Mouse (Mus musculus) CH12.LX (cell line): ENCODE measurements around the gene Mapk8. TPM values are rescaled to one million over a fixed set of nuclear protein-coding genes. Genes with fewer than 3 reads are reported as not detected.

Source experiments
- DNase-seq: peaks from one replicate; pipeline ENCODE4 v3.0.0-alpha.2; 2013; ENCODE audit errors: extremely low read depth
- H3K27ac ChIP-seq: 2 replicates; pipeline ENCODE4 v1.5.1; 2012; ENCODE audit warnings: low read depth, mild to moderate bottlenecking, control low read depth, moderate library complexity; ENCODE audit not compliant: insufficient read depth
- H3K27me3 ChIP-seq: replicated peaks from 2 replicates; pipeline ENCODE3; 2012; ENCODE audit warnings: inconsistent platforms
- H3K36me3 ChIP-seq, 2 experiments: replicated peaks in 1 of 2; 2 replicates each; pipeline versions ENCODE3 to v1.6.1; 2012; ENCODE audit warnings: inconsistent platforms in 1 of 2, low read length in 1 of 2, mild to moderate bottlenecking in 1 of 2, mixed read lengths in 1 of 2, moderate library complexity in 1 of 2; ENCODE audit not compliant: control insufficient read depth in 1 of 2, insufficient read depth in 1 of 2
- H3K4me1 ChIP-seq, 2 experiments: 2 replicates each; pipeline ENCODE4 v1.6.1; 2012; ENCODE audit warnings: inconsistent platforms in 1 of 2, moderate library complexity in 1 of 2; ENCODE audit not compliant: insufficient read depth in 2 of 2, control insufficient read depth in 1 of 2
- H3K4me2 ChIP-seq: 2 replicates; pipeline ENCODE4 v1.6.1; 2012; ENCODE audit warnings: low read depth, mild to moderate bottlenecking, control low read depth; ENCODE audit not compliant: poor library complexity, insufficient read depth, severe bottlenecking
- H3K4me3 ChIP-seq, 3 experiments: fragments of 150-350 bp in 1 of 3; sonication (generic) in 1 of 3; replicated peaks in 1 of 3; 2 replicates each; pipeline versions ENCODE3 to v1.5.1; 2011 to 2012; ENCODE audit warnings: low read depth in 2 of 3, low read length in 2 of 3, mild to moderate bottlenecking in 2 of 3, moderate library complexity in 2 of 3, control low read depth in 1 of 3, improper control_type of control experiment in 1 of 3, inconsistent platforms in 1 of 3, mixed read lengths in 1 of 3; ENCODE audit not compliant: poor library complexity in 1 of 3
- H3K79me2 ChIP-seq: replicated peaks from 2 replicates; pipeline ENCODE4 v1.6.1; 2012; ENCODE audit warnings: mild to moderate bottlenecking, moderate library complexity; ENCODE audit not compliant: control insufficient read depth, poor library complexity, insufficient read depth, severe bottlenecking; ENCODE audit errors: extremely low read depth
- H3K9ac ChIP-seq: 2 replicates; pipeline ENCODE4 v1.6.1; 2012; ENCODE audit warnings: low read depth, mild to moderate bottlenecking, control low read depth, moderate library complexity; ENCODE audit not compliant: insufficient read depth
- H3K9me3 ChIP-seq: replicated peaks from 2 replicates; pipeline ENCODE3; 2012; ENCODE audit warnings: low read length, inconsistent platforms, mixed read lengths
- BHLHE40 ChIP-seq: IDR thresholded peaks from 2 replicates; pipeline ENCODE4 v1.6.1; 2011; ENCODE audit warnings: mild to moderate bottlenecking, low read depth, low read length, improper control_type of control experiment
- CHD2 ChIP-seq: IDR thresholded peaks from 2 replicates; pipeline ENCODE4 v1.6.1; 2011; ENCODE audit warnings: low read length, improper control_type of control experiment
- ELF1 ChIP-seq: IDR thresholded peaks from 2 replicates; pipeline ENCODE4 v1.6.1; 2014; ENCODE audit warnings: low read depth, mild to moderate bottlenecking, inconsistent platforms, low read length, improper control_type of control experiment
- EP300 ChIP-seq: IDR thresholded peaks from 2 replicates; pipeline ENCODE4 v1.6.1; 2011; ENCODE audit warnings: low read length, improper control_type of control experiment
- HCFC1 ChIP-seq: IDR thresholded peaks from 2 replicates; pipeline ENCODE4 v1.6.1; 2012; ENCODE audit warnings: low read depth, mild to moderate bottlenecking, inconsistent platforms, low read length, improper control_type of control experiment
- KAT2A ChIP-seq: IDR thresholded peaks from 2 replicates; pipeline ENCODE4 v1.6.1; 2012; ENCODE audit warnings: low read length, improper control_type of control experiment, inconsistent platforms; ENCODE audit not compliant: insufficient replicate concordance
- MYC ChIP-seq: IDR thresholded peaks from 2 replicates; pipeline ENCODE4 v1.6.1; 2011; ENCODE audit warnings: low read depth, mild to moderate bottlenecking, improper control_type of control experiment, low read length
- NRF1 ChIP-seq: IDR thresholded peaks from 2 replicates; pipeline ENCODE4 v1.6.1; 2014; ENCODE audit warnings: low read depth, mild to moderate bottlenecking, inconsistent platforms, low read length, improper control_type of control experiment, moderate library complexity
- PAX5 ChIP-seq: IDR thresholded peaks from 2 replicates; pipeline ENCODE4 v1.6.1; 2012; ENCODE audit warnings: low read length, inconsistent platforms, mixed read lengths
- POLR2A ChIP-seq: IDR thresholded peaks from 2 replicates; pipeline ENCODE4 v1.6.1; 2011; ENCODE audit warnings: low read depth, mild to moderate bottlenecking, improper control_type of control experiment, low read length
- SIN3A ChIP-seq: IDR thresholded peaks from 2 replicates; pipeline ENCODE4 v1.6.1; 2012; ENCODE audit warnings: low read length, improper control_type of control experiment, inconsistent platforms
- SMC3 ChIP-seq: IDR thresholded peaks from 2 replicates; pipeline ENCODE4 v1.6.1; 2011; ENCODE audit warnings: low read depth, low read length, improper control_type of control experiment
- TCF12 ChIP-seq: IDR thresholded peaks from 2 replicates; pipeline ENCODE4 v1.6.1; 2014; ENCODE audit warnings: low read depth, mild to moderate bottlenecking, inconsistent platforms, low read length, improper control_type of control experiment
- UBTF ChIP-seq: IDR thresholded peaks from 2 replicates; pipeline ENCODE4 v1.6.1; 2012; ENCODE audit warnings: low read depth, mild to moderate bottlenecking, inconsistent platforms, low read length, improper control_type of control experiment, moderate library complexity
- ZMIZ1 ChIP-seq: IDR thresholded peaks from 2 replicates; pipeline ENCODE4 v1.6.1; 2012; ENCODE audit warnings: low read depth, mild to moderate bottlenecking, inconsistent platforms, low read length, improper control_type of control experiment
- ZNF384 ChIP-seq: IDR thresholded peaks from 2 replicates; pipeline ENCODE4 v1.6.1; 2012; ENCODE audit warnings: low read depth, low read length, improper control_type of control experiment, inconsistent platforms
- dilution Hi-C: fragments of 300-500 bp; cut with MboI; formaldehyde crosslinking; loops from 2 replicates; pipeline ENCODE4 v1.14.3; 2020; ENCODE audit warnings: low sequenced_read_pairs; ENCODE audit not compliant: extremely low pct_unique_long_range_greater_than_20kb, extremely low pct_ligation_motif_present
- in situ Hi-C: fragments of 300-500 bp; cut with MboI; formaldehyde crosslinking; loops from 3 replicates; pipeline ENCODE4 v1.14.3; 2019; ENCODE audit warnings: low sequenced_read_pairs, low pct_ligation_motif_present, low pct_unique_long_range_greater_than_20kb, mixed read lengths
- polyA plus RNA-seq: library from polyadenylated mRNA; unstranded; fragments of >175 nt; gene quantifications from 2 replicates; pipeline ENCODE4 v1.2.1, GENCODE M21; 2012; ENCODE audit warnings: low read depth; ENCODE audit not compliant: insufficient read length
- total RNA-seq, 2 experiments: library from RNA; depleted of rRNA; stranded (reverse); fragments of 300-350 nt in 1 of 2; fragments of >200 nt in 1 of 2; gene quantifications; 2 replicates each; pipeline ENCODE4 v1.2.3; 2012 to 2014

Mapk8 gene
- total and polyA plus RNA-seq, 3 experiments, result 9.1 to 33.4 (median 21.9) TPM

GRCm38 (mm10) chr14:33329297-33329805, 117.6 kb downstream of the Mapk8 start:
- no peak for DNase-seq
- no peaks in the 10 kb centered on the region for H3K27me3 ChIP-seq
- no peak for TF ChIP-seq BHLHE40
- TF ChIP-seq CHD2, result no peak
- no peak overlapping the region for H3K4me2 ChIP-seq
- in situ Hi-C loops (no loop called here), dilution Hi-C loops (no loop called here)
- H3K4me3 ChIP-seq, result no peak overlapping the region
- H3K36me3 ChIP-seq, result no peaks in the 10 kb centered on the region
- no peak overlapping the region for H3K9ac ChIP-seq
- no peaks in the 10 kb centered on the region for H3K79me2 ChIP-seq
- no peak overlapping the region for H3K27ac ChIP-seq
- peaks cover 23 to 49% of the 10 kb centered on the region in 2 experiments for H3K4me1 ChIP-seq
- peaks cover 5% of the 10 kb centered on the region for H3K9me3 ChIP-seq

GRCm38 (mm10) chr14:33328369-33328768, 118.6 kb downstream of the Mapk8 start:
- TF ChIP-seq EP300 (no peak), UBTF (no peak), HCFC1 (no peak), ZMIZ1 (no peak), NRF1 (no peak), ZNF384 (no peak), POLR2A (no peak), PAX5 (no peak), TCF12 (no peak), SIN3A (no peak), BHLHE40 (no peak), KAT2A (no peak), MYC (no peak), ELF1 (no peak), SMC3 (no peak)
- Histone ChIP-seq H3K4me1 (peaks cover 17 to 51% of the 10 kb centered on the region in 2 experiments), H3K9ac (no peak overlapping the region), H3K36me3 (no peaks in the 10 kb centered on the region), H3K79me2 (no peaks in the 10 kb centered on the region), H3K9me3 (peaks cover 2% of the 10 kb centered on the region), H3K4me3 (no peak overlapping the region), H3K27me3 (no peaks in the 10 kb centered on the region), H3K4me2 (no peak overlapping the region), H3K27ac (no peak overlapping the region)
- no peak for DNase-seq
- in situ Hi-C loops, result no loop called here
- dilution Hi-C loops, result no loop called here

Other genes starting within 250 kb of the Mapk8 start
- gene Arhgap22, start 233.1 kb downstream of the Mapk8 start, total RNA-seq (2012; rRNA removed), result 0.17 and 0.42 TPM in 2 replicates
- 0.12 and 0.39 TPM in 2 replicates for gene Arhgap22, start 233.1 kb downstream of the Mapk8 start, total RNA-seq (2014; rRNA removed)
- gene Arhgap22, start 233.1 kb downstream of the Mapk8 start, polyA plus RNA-seq, result 0.29 TPM in 1 of 2 replicates, not detected in the other
- not detected in 2 replicates for gene Frmpd2, start 24.5 kb upstream of the Mapk8 start, total RNA-seq (2012; rRNA removed)
- gene Frmpd2, start 24.5 kb upstream of the Mapk8 start, total RNA-seq (2014; rRNA removed), result not detected in 2 replicates
- gene Frmpd2, start 24.5 kb upstream of the Mapk8 start, polyA plus RNA-seq, result not detected in 2 replicates
- gene Ptpn20, start 142.0 kb upstream of the Mapk8 start, total RNA-seq (2012; rRNA removed), result not detected in 2 replicates
- gene Ptpn20, start 142.0 kb upstream of the Mapk8 start, total RNA-seq (2014; rRNA removed), result 0.11 and 0.20 TPM in 2 replicates
- 0.10 TPM in 2 replicates for gene Ptpn20, start 142.0 kb upstream of the Mapk8 start, polyA plus RNA-seq